Mouse (Mus musculus) kidney, adult 18-20 months (tissue): Measurements from ENCODE around the gene Exph5.

ENCODE experiments used
- DNase-seq: peaks from one replicate; pipeline ENCODE4 v3.0.0; 2021

The Exph5 gene

GRCm38 (mm10) chr9:53323419-53324251 is 22.2 kb downstream of the Exph5 start:
- no peak for DNase-seq

GRCm38 (mm10) chr9:53325363-53326090 is 24.1 kb downstream of the Exph5 start:
- DNase-seq: peak; percentile 32

- DNase-seq: no peak
Observed at GRCm38 (mm10) chr9:53328203-53328602, 26.7 kb downstream of the Exph5 start.

GRCm38 (mm10) chr9:53329301-53330206 is 28.1 kb downstream of the Exph5 start:
- no peak for DNase-seq

- DNase-seq: no peak
Observed at GRCm38 (mm10) chr9:53330247-53330646, 28.8 kb downstream of the Exph5 start.

DNA sequence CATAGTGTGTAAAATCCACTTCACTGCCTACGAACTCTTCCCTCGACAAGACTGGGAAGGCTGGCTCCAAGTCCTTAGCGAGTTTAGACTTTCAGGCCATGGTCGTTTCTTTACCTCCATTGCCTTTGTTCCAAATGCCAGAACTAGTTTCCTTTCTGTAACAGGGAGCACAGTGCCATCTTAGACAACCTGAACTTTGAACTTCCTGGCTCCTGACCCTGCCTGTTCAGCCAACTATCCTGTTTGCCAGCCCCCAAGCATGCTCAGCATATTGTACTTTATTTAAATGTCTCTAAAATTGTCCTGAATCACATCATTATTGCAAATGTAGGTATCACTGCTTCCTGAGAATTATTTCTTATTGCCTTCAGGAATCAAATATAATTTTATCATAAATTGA is 32.0 kb downstream of the Exph5 start:
- DNase-seq: peak; percentile 54

DNA sequence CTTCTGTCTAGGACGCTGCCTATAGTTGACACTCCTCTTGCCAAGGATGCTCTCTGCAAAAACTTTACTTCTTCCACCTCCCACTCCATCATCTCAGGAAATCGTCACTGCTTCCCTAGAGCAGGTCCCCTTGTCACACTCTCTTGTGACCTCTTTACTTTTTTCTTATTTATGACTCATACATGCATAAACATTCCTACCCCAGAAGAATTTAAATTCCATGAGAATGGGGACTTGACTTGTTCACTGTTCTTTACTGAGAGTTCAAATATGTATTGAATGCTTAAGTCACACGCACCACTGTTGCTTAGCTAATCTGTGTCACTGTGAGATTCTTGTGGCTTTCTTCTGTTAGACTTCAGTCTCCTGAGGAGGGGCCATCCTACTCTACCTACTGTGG is 33.7 kb downstream of the Exph5 start:
- no peak for DNase-seq

GRCm38 (mm10) chr9:53339603-53340002 is 38.1 kb downstream of the Exph5 start:
- no peak for DNase-seq

DNA sequence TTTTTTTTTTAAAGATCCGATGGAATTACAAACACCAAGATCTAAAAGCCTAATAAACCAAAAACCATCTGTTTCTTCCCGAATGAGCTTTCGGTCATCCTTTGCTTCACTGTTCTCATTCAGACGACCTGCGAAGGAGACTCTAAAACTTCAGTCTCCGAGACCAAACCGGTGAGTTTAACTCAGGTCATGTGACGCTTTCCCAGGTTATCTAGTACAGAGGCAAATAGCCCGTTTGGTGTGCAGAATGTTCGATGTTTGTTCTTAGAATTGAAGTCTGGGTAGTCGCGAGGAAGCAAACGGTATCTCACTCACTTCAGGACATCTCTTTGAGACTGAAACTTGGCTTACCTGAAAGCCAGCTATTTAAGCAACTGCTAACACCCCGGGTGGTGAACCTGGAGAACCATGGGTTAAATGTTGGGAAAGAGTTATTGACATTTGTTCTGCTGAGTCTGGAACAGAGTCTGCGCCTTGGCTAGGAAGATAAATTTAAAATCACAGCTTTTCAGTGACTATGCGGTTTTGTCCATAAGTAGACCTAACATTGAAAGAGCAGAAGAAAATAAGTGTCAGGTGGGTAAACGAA is 39.0 kb downstream of the Exph5 start:
- DNase-seq: peak; percentile 49

- peak; percentile 78 for DNase-seq
Observed at GRCm38 (mm10) chr9:53340969-53341368, 39.5 kb downstream of the Exph5 start.

GRCm38 (mm10) chr9:53341981-53342380 is 40.5 kb downstream of the Exph5 start:
- DNase-seq: no peak

GRCm38 (mm10) chr9:53344646-53345432 is 43.4 kb downstream of the Exph5 start:
- no peak for DNase-seq

GRCm38 (mm10) chr9:53345728-53346127 is 44.3 kb downstream of the Exph5 start:
- DNase-seq: no peak

GRCm38 (mm10) chr9:53346402-53346801 is 44.9 kb downstream of the Exph5 start:
- peak; percentile 34 for DNase-seq

- DNase-seq: no peak
Observed at GRCm38 (mm10) chr9:53349211-53349610, 47.7 kb downstream of the Exph5 start.

DNA sequence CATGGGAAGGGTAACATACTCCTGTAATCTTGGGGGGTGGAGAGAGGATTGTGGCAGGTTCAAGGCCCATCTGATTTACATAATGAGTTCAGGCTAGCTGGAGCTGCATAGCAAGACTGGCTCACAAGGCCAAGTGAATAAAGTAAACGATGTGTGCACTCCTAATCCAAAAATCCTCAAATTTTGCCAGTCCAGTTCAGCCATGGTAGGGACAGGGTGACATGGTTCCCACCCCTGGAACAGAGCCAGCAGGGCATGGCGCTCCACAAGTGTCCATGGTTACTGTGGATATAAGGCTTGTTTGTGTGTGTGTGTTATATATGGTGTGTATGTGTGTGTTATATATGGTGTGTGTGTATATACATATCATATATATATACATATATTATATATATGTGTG is 48.9 kb downstream of the Exph5 start:
- no peak for DNase-seq

DNA sequence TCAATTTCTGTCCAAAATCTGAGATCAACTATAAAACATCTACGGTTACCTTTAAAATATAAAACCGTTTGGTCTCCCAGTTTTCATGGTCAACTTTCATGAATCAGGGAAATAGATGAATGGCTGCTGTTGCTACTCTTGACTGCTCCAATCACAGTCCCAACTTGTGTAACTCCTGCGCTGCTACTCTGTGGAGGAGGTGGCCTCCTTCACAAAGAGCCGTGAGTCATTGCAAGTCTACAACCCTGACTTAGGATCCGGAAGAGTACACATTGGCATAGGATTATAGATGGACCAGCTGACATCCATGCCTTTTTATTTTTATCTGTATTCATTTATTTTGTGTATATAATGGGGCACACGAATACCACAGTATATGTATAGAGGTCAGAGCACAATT is 50.4 kb downstream of the Exph5 start:
- DNase-seq: no peak

DNA sequence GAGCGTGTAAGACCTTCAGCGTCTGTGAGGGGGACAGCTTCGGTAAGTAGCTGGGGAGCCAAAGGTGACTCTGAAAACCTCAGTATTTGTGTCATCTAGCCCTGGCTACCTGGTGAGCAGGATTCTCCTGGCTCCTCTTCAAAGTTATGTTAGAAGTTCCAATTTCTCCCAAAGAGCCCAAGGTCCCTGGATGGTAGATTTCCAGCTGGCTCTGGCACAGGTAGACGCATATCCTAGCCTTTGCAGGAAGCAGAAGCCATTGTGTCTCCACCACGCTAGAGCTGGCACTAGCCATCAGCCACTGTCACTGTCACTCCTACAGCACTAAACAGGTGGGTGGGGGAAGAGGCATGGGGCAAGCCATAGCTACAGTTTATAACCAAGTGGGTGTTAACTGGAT is 51.7 kb downstream of the Exph5 start:
- DNase-seq: no peak

- DNase-seq: peak; percentile 31
Observed at GRCm38 (mm10) chr9:53356219-53357155, 55.0 kb downstream of the Exph5 start.

DNA sequence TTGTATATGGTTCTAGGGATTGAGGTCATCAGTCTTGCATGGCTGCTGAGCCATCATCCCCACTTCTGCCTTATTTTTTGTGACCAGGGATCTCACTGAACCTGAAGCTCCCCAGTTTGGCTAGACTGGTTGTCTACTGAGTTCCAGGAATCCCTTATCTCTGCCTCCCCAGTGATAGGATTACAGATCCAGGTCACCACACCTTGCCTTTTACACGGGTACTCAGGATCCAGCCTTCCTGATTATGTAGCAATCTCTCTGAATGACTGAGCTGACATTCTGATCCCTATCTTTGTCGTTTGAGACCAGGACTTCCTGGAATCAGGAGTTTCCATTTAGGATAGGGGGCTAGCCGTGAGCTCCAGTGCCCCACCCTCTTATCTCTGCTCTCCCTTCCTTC is 69.9 kb downstream of the Exph5 start:
- DNase-seq: no peak

DNA sequence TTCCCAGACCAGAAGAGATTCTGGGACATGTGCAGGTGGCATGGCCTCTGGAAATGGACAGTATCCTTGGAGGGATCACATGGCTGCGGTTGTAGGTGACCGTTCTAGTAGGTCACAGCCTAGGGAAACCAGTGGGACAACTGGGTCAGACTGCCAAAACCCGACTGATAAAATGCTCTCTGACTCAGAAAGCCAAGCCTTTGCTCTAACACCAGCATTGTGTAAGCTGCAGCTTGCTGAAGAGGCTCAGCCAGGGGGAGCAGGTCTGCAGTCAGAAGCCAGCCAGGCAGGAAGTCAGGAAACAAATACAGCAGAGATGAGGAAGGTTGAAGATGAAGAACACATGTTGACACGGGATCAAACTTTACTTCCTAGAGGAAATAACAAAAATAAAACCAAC is 74.4 kb downstream of the Exph5 start:
- DNase-seq: no peak
